ENCODE assay signal across 13 mouse cellular contexts in the genomic region with DNA sequence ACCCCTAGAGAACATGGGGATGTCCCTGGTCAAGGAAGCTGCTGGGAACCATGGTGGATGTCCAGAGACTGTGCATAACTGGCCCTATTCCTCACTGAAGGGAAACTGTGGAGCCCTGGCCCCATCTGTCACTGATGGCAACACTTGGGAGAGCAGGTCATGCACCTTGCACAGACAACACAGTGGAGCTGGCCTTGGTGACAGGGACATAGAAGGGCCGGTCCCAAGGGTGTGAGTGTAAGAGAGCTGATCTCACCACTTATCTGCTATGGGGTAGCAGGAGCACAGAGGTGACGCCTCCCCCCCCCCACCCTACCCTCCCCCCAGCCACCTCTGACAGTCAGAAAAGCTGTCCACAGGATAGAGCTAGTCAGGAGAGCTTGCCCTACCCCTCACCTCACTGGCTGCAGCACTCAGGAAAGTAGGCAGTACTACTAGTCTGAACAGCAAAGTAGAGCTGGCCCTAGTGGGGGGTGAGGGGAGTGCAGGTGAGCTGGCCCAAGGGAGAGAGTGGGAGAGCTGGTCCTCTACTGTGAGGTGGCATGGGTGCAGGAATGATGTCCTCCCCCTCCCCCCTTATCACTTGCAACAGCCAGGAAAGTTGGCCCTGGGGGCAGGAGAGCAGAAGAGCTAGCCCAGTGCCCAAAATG. TPM values are rescaled to one million over a fixed set of nuclear protein-coding genes. Genes with fewer than 3 reads are reported as not detected.
DNase-seq lines count a peak whose midpoint lies in the region; ATAC-seq lines count a peak whose summit lies in the region.
"Had no signal": no experiment of that assay in that cellular context is flagged by ENCODE, and none has a peak within 500 bp of the region (broad histone marks: within the 10 kb centered on the region; RNA-seq: fewer than 3 reads in every experiment).

No protein-coding gene starts in this region.

- H3K27ac ChIP-seq in kidney, embryonic 14.5 days (ENCODE audit: low read depth, low read length): no peak overlapping the region
- no peak overlapping the region for H3K27ac ChIP-seq in neural tube, embryonic 11.5 days (ENCODE audit: low read depth, low read length)
- no peak overlapping the region for H3K27ac ChIP-seq in neural tube, embryonic 15.5 days (replicated peaks)
- no peak overlapping the region for H3K27ac ChIP-seq in embryonic facial prominence, embryonic 15.5 days (replicated peaks)
- H3K27ac ChIP-seq: heart, embryonic 13.5 days had no signal

- no peak overlapping the region for H3K4me2 ChIP-seq in kidney, embryonic 14.5 days (replicated peaks; ENCODE audit: low read depth, low read length)
- no peak overlapping the region for H3K4me2 ChIP-seq in neural tube, embryonic 11.5 days (ENCODE audit: low read depth)
- no peak overlapping the region for H3K4me2 ChIP-seq in neural tube, embryonic 15.5 days
- H3K4me2 ChIP-seq in embryonic facial prominence, embryonic 15.5 days (replicated peaks): no peak overlapping the region
- H3K4me2 ChIP-seq: heart, embryonic 13.5 days; liver, embryonic 11.5 days had no signal

- no peak for DNase-seq in kidney, postnatal 25 days
- no peak for DNase-seq in neural tube, embryonic 11.5 days (ENCODE audit: low spot score)
- no peak for DNase-seq in cerebellum, adult 11 months
- DNase-seq: adrenal gland, postnatal 10 days; cerebellum, postnatal 36 days; kidney, postnatal 10 days; right cerebral cortex, postnatal 4 days had no signal

- 78% methylated on average over 2 of the region's 2 CpGs for WGBS in kidney, embryonic 14.5 days
- 88% methylated on average over 2 of the region's 2 CpGs for WGBS in neural tube, embryonic 11.5 days
- WGBS in neural tube, embryonic 15.5 days: 82% methylated on average over 2 of the region's 2 CpGs
- 88% methylated on average over 2 of the region's 2 CpGs for WGBS in embryonic facial prominence, embryonic 15.5 days

- H3K36me3 ChIP-seq in kidney, embryonic 14.5 days (ENCODE audit: control insufficient read depth, insufficient read depth, low read length): no peaks in the 10 kb centered on the region
- no peaks in the 10 kb centered on the region for H3K36me3 ChIP-seq in neural tube, embryonic 11.5 days (ENCODE audit: control insufficient read depth, insufficient read depth, low read length)
- H3K36me3 ChIP-seq in neural tube, embryonic 15.5 days: no peaks in the 10 kb centered on the region
- H3K36me3 ChIP-seq in embryonic facial prominence, embryonic 15.5 days: no peaks in the 10 kb centered on the region
- H3K36me3 ChIP-seq: heart, embryonic 13.5 days had no signal

- no peaks in the 10 kb centered on the region for H3K27me3 ChIP-seq in kidney, embryonic 14.5 days (ENCODE audit: control insufficient read depth, insufficient read depth, low read length)
- H3K27me3 ChIP-seq in neural tube, embryonic 11.5 days (ENCODE audit: control insufficient read depth, insufficient read depth, low read length): no peaks in the 10 kb centered on the region
- H3K27me3 ChIP-seq in neural tube, embryonic 15.5 days (replicated peaks): no peaks in the 10 kb centered on the region
- H3K27me3 ChIP-seq in embryonic facial prominence, embryonic 15.5 days: no peaks in the 10 kb centered on the region
- H3K27me3 ChIP-seq: heart, embryonic 13.5 days had no signal

- H3K4me1 ChIP-seq in kidney, embryonic 14.5 days (ENCODE audit: control insufficient read depth, insufficient read depth, low read length): no peaks in the 10 kb centered on the region
- H3K4me1 ChIP-seq in neural tube, embryonic 11.5 days (ENCODE audit: control insufficient read depth, insufficient read depth, low read length): no peaks in the 10 kb centered on the region
- no peaks in the 10 kb centered on the region for H3K4me1 ChIP-seq in neural tube, embryonic 15.5 days
- no peaks in the 10 kb centered on the region for H3K4me1 ChIP-seq in embryonic facial prominence, embryonic 15.5 days

- ATAC-seq in kidney, embryonic 14.5 days (ENCODE audit: low FRiP score, low TSS enrichment): 0 out of 2 replicates have a peak, but pooled peaks have one; percentile 46
- 0 out of 2 replicates have a peak, but pooled peaks have one; percentile 48 for ATAC-seq in neural tube, embryonic 11.5 days (ENCODE audit: insufficient read depth, low FRiP score, low TSS enrichment)
- no peak for ATAC-seq in neural tube, embryonic 15.5 days (ENCODE audit: low FRiP score)
- 0 out of 2 replicates have a peak, but pooled peaks have one; percentile 47 for ATAC-seq in embryonic facial prominence, embryonic 15.5 days (ENCODE audit: insufficient number of reproducible peaks, low FRiP score, low TSS enrichment, low read depth)
- 0 out of 2 replicates have a peak, but pooled peaks have one; percentile 31 for ATAC-seq in monocyte, adult 5-6 weeks (replicated peaks; ENCODE audit: insufficient number of reproducible peaks, low FRiP score, low TSS enrichment, poor library complexity, severe bottlenecking)

- no peak overlapping the region for H3K9ac ChIP-seq in kidney, embryonic 14.5 days (ENCODE audit: low read depth, low read length)
- H3K9ac ChIP-seq in neural tube, embryonic 11.5 days (ENCODE audit: low read length): no peak overlapping the region
- H3K9ac ChIP-seq in neural tube, embryonic 15.5 days (replicated peaks): no peak overlapping the region
- no peak overlapping the region for H3K9ac ChIP-seq in embryonic facial prominence, embryonic 15.5 days
- H3K9ac ChIP-seq: heart, embryonic 13.5 days had no signal

- no peaks in the 10 kb centered on the region for H3K9me3 ChIP-seq in kidney, embryonic 14.5 days (ENCODE audit: control insufficient read depth, low read length)
- no peaks in the 10 kb centered on the region for H3K9me3 ChIP-seq in neural tube, embryonic 11.5 days (ENCODE audit: control insufficient read depth, low read length)
- no peaks in the 10 kb centered on the region for H3K9me3 ChIP-seq in neural tube, embryonic 15.5 days (replicated peaks)
- H3K9me3 ChIP-seq in embryonic facial prominence, embryonic 15.5 days (replicated peaks): no peaks in the 10 kb centered on the region
- H3K9me3 ChIP-seq: heart, embryonic 13.5 days had no signal

- no peak overlapping the region for H3K4me3 ChIP-seq in kidney, embryonic 14.5 days (ENCODE audit: low read length)
- no peak overlapping the region for H3K4me3 ChIP-seq in neural tube, embryonic 11.5 days (ENCODE audit: low read depth, low read length)
- no peak overlapping the region for H3K4me3 ChIP-seq in neural tube, embryonic 15.5 days (replicated peaks)
- no peak overlapping the region for H3K4me3 ChIP-seq in embryonic facial prominence, embryonic 15.5 days (replicated peaks)
- H3K4me3 ChIP-seq: heart, embryonic 13.5 days had no signal

RNA-seq across cellular contexts. Expression of a gene that starts 17.7 kb away (rescaled TPM):
- polyA plus RNA-seq in kidney, embryonic 14.5 days (2014; fragmentation: Nextera tagmentation; extraction: Ambion mirVana): 1.0 and 1.8 TPM in 2 replicates
- 0.84 and 0.85 TPM in 2 replicates for polyA plus RNA-seq in neural tube, embryonic 11.5 days (2014; fragmentation: Nextera tagmentation; extraction: Ambion mirVana)
- 5.6 and 7.7 TPM in 2 replicates for polyA plus RNA-seq in neural tube, embryonic 15.5 days (2015; fragmentation: Nextera tagmentation; extraction: Ambion mirVana)
- polyA plus RNA-seq in embryonic facial prominence, embryonic 15.5 days (2015; fragmentation: Nextera tagmentation; extraction: Ambion mirVana): 1.1 and 1.2 TPM in 2 replicates
- 0.11 to 0.19 TPM in 2 of 3 replicates, not detected in the other for total RNA-seq in monocyte, adult 5-6 weeks (2017)
